Mouse (Mus musculus) spleen, adult 2 months (tissue): ENCODE results near the gene Kcnn3. TPM values are rescaled to one million over a fixed set of nuclear protein-coding genes. Genes with fewer than 3 reads are reported as not detected.

ENCODE experiments used
- DNase-seq, 2 experiments: peaks; one replicate each; pipeline versions ENCODE4 v3.0.0 to v3.0.0-alpha.2; 2012 to 2021; ENCODE audit warnings: low spot score in 2 of 2, low read depth in 1 of 2
- H3K27ac ChIP-seq: fragments of 200-500 bp; 2 replicates; pipeline ENCODE4 v1.5.1; 2012; ENCODE audit warnings: low read length, inconsistent platforms; ENCODE audit not compliant: insufficient read depth
- H3K27me3 ChIP-seq: fragments of 200-500 bp; 2 replicates; pipeline ENCODE4 v1.6.1; 2012; ENCODE audit warnings: mild to moderate bottlenecking, moderate library complexity, low read length, inconsistent platforms; ENCODE audit not compliant: control insufficient read depth, insufficient read depth
- H3K36me3 ChIP-seq: fragments of 200-500 bp; 2 replicates; pipeline ENCODE4 v1.6.1; 2012; ENCODE audit warnings: mild to moderate bottlenecking, low read length, inconsistent platforms; ENCODE audit not compliant: control insufficient read depth, insufficient read depth
- H3K4me1 ChIP-seq: fragments of 200-500 bp; 2 replicates; pipeline ENCODE4 v1.6.1; 2011; ENCODE audit warnings: inconsistent platforms; ENCODE audit not compliant: control insufficient read depth, insufficient read depth, insufficient read length
- H3K4me3 ChIP-seq: fragments of 200-500 bp; 2 replicates; pipeline ENCODE4 v1.5.1; 2011; ENCODE audit warnings: mild to moderate bottlenecking, inconsistent platforms; ENCODE audit not compliant: insufficient read depth, insufficient read length; ENCODE audit errors: extremely low read depth
- CTCF ChIP-seq: fragments of 200-500 bp; IDR thresholded peaks from 2 replicates; pipeline ENCODE4 v1.5.1; 2011; ENCODE audit warnings: mild to moderate bottlenecking, inconsistent platforms; ENCODE audit not compliant: insufficient read depth, insufficient read length, insufficient replicate concordance; ENCODE audit errors: extremely low read depth
- POLR2A ChIP-seq: fragments of 200-500 bp; IDR thresholded peaks from 2 replicates; pipeline ENCODE4 v1.6.1; 2011; ENCODE audit warnings: low read depth, low read length, inconsistent platforms
- WGBS: fragments of 180-500 bp; shearing (Covaris S2); methylation state at CpG from one replicate; pipeline ENCODE4 v1.1.7; 2018; 5-methylcytosine and 5-hydroxymethylcytosine counted together
- polyA plus RNA-seq: library from polyadenylated mRNA; depleted of rRNA; stranded (reverse); fragments of >200 nt; gene quantifications from 2 replicates; pipeline ENCODE4 v1.2.3, GENCODE M21; 2012

Kcnn3 gene
- polyA plus RNA-seq, 1 experiment: 0.33 TPM

DNA sequence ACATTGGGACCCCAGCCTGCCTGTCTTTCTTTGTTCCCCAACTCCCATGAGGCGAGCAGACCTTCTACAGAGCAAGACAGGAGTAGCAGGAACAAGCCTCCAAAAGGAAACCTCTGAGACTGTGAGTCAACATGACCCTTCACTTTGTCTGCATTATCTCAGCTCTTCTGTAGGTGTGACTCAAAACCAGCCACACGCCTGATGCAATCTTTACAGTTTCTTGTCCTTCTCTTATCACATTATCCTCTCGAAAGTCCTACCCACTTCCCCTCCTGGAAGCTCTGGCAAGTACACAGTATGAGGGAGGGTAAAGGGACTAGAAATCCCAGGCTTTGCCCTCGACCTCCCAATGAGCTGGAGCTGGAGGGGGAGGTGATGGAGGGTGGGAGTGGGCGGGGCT, 166.1 kb downstream of the Kcnn3 start:
- Histone ChIP-seq H3K4me1 (no peaks in the 10 kb centered on the region; the same call in 1 of the 2 replicates), H3K4me3 (no peak overlapping the region), H3K27ac (no peak overlapping the region), H3K36me3 (no peaks in the 10 kb centered on the region), H3K27me3 (no peaks in the 10 kb centered on the region; the same call in 1 of the 2 replicates)
- no peak for TF ChIP-seq POLR2A
- no peak for TF ChIP-seq CTCF
- DNase-seq: no peak
- 53% methylated on average over 5 of the region's 5 CpGs for WGBS

- DNase-seq: peak; percentile 9 to 67
- no peak overlapping the region for H3K27ac ChIP-seq
- no peaks in the 10 kb centered on the region; the same call in 1 of the 2 replicates for H3K4me1 ChIP-seq
- peak overlapping the region; percentile 16; the same call in 1 of the 2 replicates for H3K4me3 ChIP-seq
- TF ChIP-seq CTCF (peak; percentile 92), POLR2A (no peak)
- no peaks in the 10 kb centered on the region; the same call in 1 of the 2 replicates for H3K27me3 ChIP-seq
- no peaks in the 10 kb centered on the region for H3K36me3 ChIP-seq
- WGBS: 6% methylated on average over 25 of the region's 25 CpGs
Observed at GRCm38 (mm10) chr3:89688694-89689581, 169.0 kb downstream of the Kcnn3 start.

DNA sequence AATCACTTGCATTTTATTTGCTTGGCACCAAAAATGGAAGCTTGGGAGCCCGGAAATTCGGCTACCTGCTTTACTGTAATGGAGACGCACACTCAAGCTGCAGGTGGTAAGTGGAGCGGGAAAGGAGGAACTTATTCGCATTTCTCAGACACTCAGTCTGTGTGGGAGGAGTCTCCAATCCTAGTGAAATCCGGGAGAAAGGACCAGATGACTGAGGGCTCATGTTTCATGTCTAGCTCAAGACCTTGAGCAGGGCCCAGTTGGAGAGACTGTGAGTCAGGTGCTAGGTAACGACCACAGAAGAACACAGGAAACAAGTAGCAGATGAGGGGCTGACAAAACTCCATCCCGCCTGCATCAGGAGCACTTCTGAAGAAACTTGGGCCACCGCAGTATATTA, 171.8 kb downstream of the Kcnn3 start:
- Histone ChIP-seq H3K4me1 (no peaks in the 10 kb centered on the region; the same call in 1 of the 2 replicates), H3K4me3 (no peak overlapping the region), H3K36me3 (no peaks in the 10 kb centered on the region), H3K27me3 (no peaks in the 10 kb centered on the region; the same call in 1 of the 2 replicates), H3K27ac (no peak overlapping the region)
- TF ChIP-seq CTCF: no peak
- no peak for TF ChIP-seq POLR2A
- no peak for DNase-seq
- 68% methylated on average over 9 of the region's 9 CpGs for WGBS

DNA sequence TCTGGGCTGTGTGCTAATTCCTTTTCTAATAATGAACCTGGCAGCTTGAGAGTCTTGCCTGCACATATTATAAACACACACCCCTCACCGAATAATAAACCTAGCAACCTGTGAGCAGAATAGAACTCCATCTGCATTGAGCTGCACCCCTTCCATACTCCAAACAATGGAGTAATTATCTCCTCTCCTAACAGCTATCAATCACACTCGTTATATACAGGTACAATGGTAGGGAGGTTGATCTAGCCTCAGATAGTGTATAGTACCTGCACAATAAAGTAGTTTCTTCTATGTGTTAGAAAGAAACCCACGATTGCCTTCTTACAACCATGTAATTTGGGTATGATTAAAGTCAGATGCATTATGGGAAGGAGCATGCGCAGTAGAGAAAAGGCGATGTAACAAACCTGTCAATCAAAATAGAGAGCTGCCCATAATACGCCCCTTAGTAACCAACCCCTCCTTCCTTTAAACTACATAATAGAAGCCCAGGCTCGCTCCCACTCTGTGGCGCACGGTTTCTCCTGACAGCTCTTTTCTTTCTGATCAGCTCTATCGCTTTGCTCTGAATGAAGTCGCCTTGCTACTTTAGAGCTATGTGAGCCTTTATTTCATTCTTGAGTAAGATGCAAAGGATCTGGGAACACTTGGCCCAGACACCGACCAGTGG, 176.3 kb downstream of the Kcnn3 start:
- 87% methylated on average over 12 of the region's 12 CpGs for WGBS
- TF ChIP-seq POLR2A (no peak), CTCF (no peak)
- no peaks in the 10 kb centered on the region for H3K27me3 ChIP-seq
- no peaks in the 10 kb centered on the region for H3K36me3 ChIP-seq
- no peak overlapping the region for H3K4me3 ChIP-seq
- no peak overlapping the region for H3K27ac ChIP-seq
- H3K4me1 ChIP-seq: no peaks in the 10 kb centered on the region
- no peak for DNase-seq

DNA sequence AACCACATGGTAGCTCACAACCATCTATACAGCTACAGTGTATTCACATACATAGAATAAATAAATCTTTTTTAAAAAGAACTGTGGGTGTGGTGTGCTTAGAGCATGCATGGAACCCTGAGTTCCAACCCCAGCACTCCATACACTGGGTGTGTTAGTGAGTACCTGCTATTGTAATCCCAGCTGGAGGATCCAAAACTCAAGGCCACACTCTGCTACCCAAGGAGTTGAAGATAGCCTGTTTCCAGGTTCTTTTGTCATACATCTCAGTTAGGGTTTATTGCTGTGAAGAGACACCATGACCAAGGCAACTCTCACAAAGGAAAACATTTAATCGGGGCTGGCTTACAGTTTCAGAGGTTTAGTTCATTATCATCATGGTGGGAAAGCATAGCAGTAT, 179.0 kb downstream of the Kcnn3 start:
- TF ChIP-seq POLR2A (no peak), CTCF (no peak)
- Histone ChIP-seq H3K36me3 (no peaks in the 10 kb centered on the region), H3K27ac (no peak overlapping the region), H3K4me3 (no peak overlapping the region), H3K27me3 (no peaks in the 10 kb centered on the region), H3K4me1 (no peaks in the 10 kb centered on the region)
- DNase-seq: no peak
- WGBS: 86% methylated on average over 1 of the region's 1 CpGs

GRCm38 (mm10) chr3:89700461-89700860, 180.5 kb downstream of the Kcnn3 start:
- Histone ChIP-seq H3K27me3 (no peaks in the 10 kb centered on the region), H3K4me3 (no peak overlapping the region), H3K27ac (no peak overlapping the region), H3K36me3 (no peaks in the 10 kb centered on the region), H3K4me1 (no peaks in the 10 kb centered on the region)
- WGBS: 52% methylated on average over 11 of the region's 11 CpGs
- no peak for DNase-seq
- no peak for TF ChIP-seq POLR2A
- TF ChIP-seq CTCF: no peak
